Comparison of ENCODE assay signal across 27 mouse cellular contexts in genomic region chr14:34919221-34919620, GRCm38 (mm10).
"Had no signal": no experiment of that assay in that cellular context is flagged by ENCODE, and none has a peak within 500 bp of the region (broad histone marks: within the 10 kb centered on the region; RNA-seq: fewer than 3 reads in every experiment).

No protein-coding gene starts in this region.

- H3K4me3 ChIP-seq: heart, embryonic 10.5 days; heart, embryonic 12.5 days; hindbrain, embryonic 10.5 days; hindbrain, embryonic 12.5 days; intestine, embryonic 15.5 days; layer of hippocampus, adult 2 months; limb, embryonic 10.5 days; limb, embryonic 12.5 days; liver, embryonic 13.5 days; liver, embryonic 15.5 days had no signal

- H3K4me1 ChIP-seq: heart, embryonic 12.5 days; intestine, embryonic 15.5 days; limb, embryonic 10.5 days; limb, embryonic 12.5 days; liver, embryonic 13.5 days; liver, embryonic 15.5 days had no signal

- H3K4me2 ChIP-seq: heart, embryonic 12.5 days; hindbrain, embryonic 12.5 days; hindbrain, embryonic 14.5 days; intestine, embryonic 15.5 days; limb, embryonic 12.5 days; liver, embryonic 11.5 days; liver, embryonic 13.5 days; liver, embryonic 15.5 days had no signal

- H3K27ac ChIP-seq: heart, embryonic 10.5 days; hindbrain, embryonic 10.5 days; hindbrain, embryonic 12.5 days; hindbrain, embryonic 14.5 days; intestine, embryonic 15.5 days; layer of hippocampus, adult 2 months; limb, embryonic 10.5 days; limb, embryonic 12.5 days; liver, embryonic 13.5 days; liver, embryonic 15.5 days had no signal

- H3K27me3 ChIP-seq: heart, embryonic 12.5 days; hindbrain, embryonic 12.5 days; intestine, embryonic 15.5 days; limb, embryonic 12.5 days; liver, embryonic 13.5 days; liver, embryonic 15.5 days had no signal

- DNase-seq: gastrocnemius, postnatal 14 days; heart, adult 18-20 months; heart, postnatal 10 days; heart, postnatal 4 days; kidney, adult 18-20 months; kidney, adult 8-10 months; kidney, postnatal 10 days; kidney, postnatal 25 days; kidney, postnatal 4 days; layer of hippocampus, postnatal 36 days; liver; liver, embryonic 13.5 days; liver, postnatal 0 days had no signal

- H3K9ac ChIP-seq: heart, embryonic 12.5 days; hindbrain, embryonic 12.5 days; hindbrain, embryonic 14.5 days; intestine, embryonic 15.5 days; limb, embryonic 12.5 days; liver, embryonic 13.5 days; liver, embryonic 15.5 days; liver, postnatal 0 days had no signal

- H3K36me3 ChIP-seq: heart, embryonic 10.5 days; heart, embryonic 12.5 days; hindbrain, embryonic 10.5 days; hindbrain, embryonic 12.5 days; intestine, embryonic 15.5 days; limb, embryonic 10.5 days; limb, embryonic 12.5 days; liver, embryonic 13.5 days; liver, embryonic 15.5 days had no signal

- H3K9me3 ChIP-seq: heart, embryonic 10.5 days; heart, embryonic 12.5 days; hindbrain, embryonic 10.5 days; hindbrain, embryonic 12.5 days; intestine, embryonic 15.5 days; limb, embryonic 10.5 days; limb, embryonic 12.5 days; liver, embryonic 13.5 days; liver, embryonic 15.5 days had no signal

- ATAC-seq: hindbrain, embryonic 16.5 days; inflammation-experienced regulatory T-cells, adult 6 months; intestine, embryonic 15.5 days; intestine, postnatal 0 days; liver, postnatal 0 days had no signal
